12 mouse cellular contexts compared by ENCODE assay signal in the genomic region with DNA sequence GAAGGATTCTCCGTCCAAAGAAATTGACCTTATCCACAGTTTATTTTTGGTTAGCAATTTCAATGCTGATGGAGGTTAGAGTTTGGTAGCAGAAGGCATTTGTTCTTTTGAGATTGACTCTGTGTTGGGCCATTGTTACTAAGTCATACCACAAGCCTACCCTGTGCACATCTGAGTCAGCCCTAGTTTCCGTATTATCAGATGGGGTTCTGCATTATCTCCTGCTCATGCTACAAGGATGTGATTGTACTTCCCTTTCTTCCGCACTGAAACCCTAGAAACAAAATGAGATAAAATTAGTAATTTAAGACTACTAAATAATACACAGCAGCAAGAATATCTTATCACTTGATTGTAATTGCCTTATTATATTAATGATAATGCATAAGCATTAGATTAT.
"Had no signal": no experiment of that assay in that cellular context is flagged by ENCODE, and none has a peak within 500 bp of the region (broad histone marks: within the 10 kb centered on the region; RNA-seq: fewer than 3 reads in every experiment).

No protein-coding gene starts in this region.

- ATAC-seq: midbrain, embryonic 13.5 days had no signal

- DNase-seq: kidney, adult 2 months; kidney, postnatal 25 days; liver, embryonic 13.5 days; lung, adult 2 months; lung, postnatal 14 days; lung, postnatal 4 days; thymus, adult 18-20 months; thymus, postnatal 36 days had no signal

- H3K27ac ChIP-seq: kidney, postnatal 0 days; liver, embryonic 13.5 days; midbrain, embryonic 10.5 days; midbrain, embryonic 13.5 days had no signal

- H3K4me3 ChIP-seq: liver, embryonic 13.5 days; megakaryocyte, embryonic 14.5 days; midbrain, embryonic 10.5 days; midbrain, embryonic 13.5 days had no signal
